Comparison of ENCODE assay signal across 8 mouse cellular contexts in genomic region chr7:28780067-28780658, GRCm38 (mm10). TPM values are rescaled to one million over a fixed set of nuclear protein-coding genes. Genes with fewer than 3 reads are reported as not detected.
A peak's percentile ranks its signal among the peaks of the same experiment; 100 is the strongest.
DNase-seq lines count a peak whose midpoint lies in the region; ATAC-seq and TF ChIP-seq lines count a peak whose summit lies in the region.

No protein-coding gene starts in this region.

- ATAC-seq in activated CD4-positive, CD25-positive, alpha-beta regulatory T cell, adult 4 months, result peak; percentile 21

- 30% methylated on average over 6 of the region's 6 CpGs for WGBS in macrophage (ENCODE audit: missing documents)

- peak overlapping the region; percentile 69 for H3K27ac ChIP-seq in left cerebral cortex, adult 2 months
- H3K27ac ChIP-seq in macrophage, result peak overlapping the region; percentile 94

- H3K4me3 ChIP-seq in left cerebral cortex, adult 2 months, result no peak overlapping the region
- H3K4me3 ChIP-seq in macrophage (ENCODE audit: inconsistent target), result no peak overlapping the region

- peak; percentile 78 for TF ChIP-seq CTCF in left cerebral cortex, adult 2 months (IDR thresholded peaks at IDR 0.05)

- intact Hi-C loops in left cerebral cortex, adult 2 months (cut with DNase I), result loop anchor here (1.0 kb wide), 1 partner anchor 87 kb away; no protein-coding TSS in a partner anchor

- DNase-seq in cerebellum, postnatal 36 days, result peak; percentile 91 to 95
- DNase-seq in gastrocnemius, adult 18-20 months (ENCODE audit: low spot score), result peak; percentile 92
- DNase-seq in hindlimb bud, embryonic 11.5 days (ENCODE audit: extremely low spot score, low read depth, low spot score), result peak; percentile 81
- peak; percentile 81 to 90 for DNase-seq in left cerebral cortex, adult 2 months (ENCODE audit: extremely low spot score in 1 of 2, low spot score in 2 of 2)
- peak; percentile 93 to 94 for DNase-seq in right cerebral cortex, adult 2 months (ENCODE audit: low spot score in 2 of 2)
- peak; percentile 66 for DNase-seq in urinary bladder, postnatal 10 days (ENCODE audit: low spot score)

- peaks cover 9% of the 10 kb centered on the region; the same call in 1 of the 2 replicates for H3K79me2 ChIP-seq in macrophage (ENCODE audit: inconsistent target)

- H3K36me3 ChIP-seq in macrophage (ENCODE audit: inconsistent target), result peaks cover 57% of the 10 kb centered on the region

RNA-seq across cellular contexts. Expression of gene Rinl, which starts 8.6 kb away (rescaled TPM):
- polyA plus RNA-seq in activated CD4-positive, CD25-positive, alpha-beta regulatory T cell, adult 4 months (2017; shearing (Covaris generic)), result 100 to 1,000 TPM; 199 to 272 TPM
- under 1 TPM; 0.45 to 0.46 TPM for total RNA-seq in gastrocnemius, adult 18-20 months (2021)
- 1 to 10 TPM; 2.7 to 3.1 TPM for total RNA-seq in left cerebral cortex, adult 2 months (2021)
- 10 to 100 TPM in 22 of 26 experiments, 1 to 10 TPM in 4; 4.4 to 22.1 (median 13.1) TPM for total RNA-seq in macrophage (2018; cell fraction: chromatin; rRNA removed)
- 10 to 100 TPM; 15.4 to 44.6 (median 31.6) TPM for total RNA-seq in macrophage (2018; cell fraction: cytosol; rRNA removed)
- total RNA-seq in macrophage (2018; cell fraction: nucleus; rRNA removed), result 10 to 100 TPM in 22 of 26 experiments, 1 to 10 TPM in 4; 6.3 to 33.1 (median 14.6) TPM
- 21.6 to 44.7 TPM (median 44.4 TPM) in 3 replicates for polyA plus RNA-seq in macrophage (2018)

RNA-seq across cellular contexts. Expression of gene Nfkbib, which starts 12.9 kb away (rescaled TPM):
- polyA plus RNA-seq in activated CD4-positive, CD25-positive, alpha-beta regulatory T cell, adult 4 months (2017; shearing (Covaris generic)), result 10 to 100 TPM; 56.4 to 78.9 TPM
- total RNA-seq in gastrocnemius, adult 18-20 months (2021), result 10 to 100 TPM; 33.2 to 34.9 TPM
- total RNA-seq in left cerebral cortex, adult 2 months (2021), result 10 to 100 TPM; 34.8 to 36.8 TPM
- 100 to 1,000 TPM in 12 of 26 experiments, 10 to 100 TPM in 13, 1 to 10 TPM in 1; 9.8 to 313 (median 82.3) TPM for total RNA-seq in macrophage (2018; cell fraction: chromatin; rRNA removed)
- 100 to 1,000 TPM in 10 of 26 experiments, 10 to 100 TPM in 16; 32.6 to 299 (median 76.2) TPM for total RNA-seq in macrophage (2018; cell fraction: cytosol; rRNA removed)
- total RNA-seq in macrophage (2018; cell fraction: nucleus; rRNA removed), result 100 to 1,000 TPM in 16 of 26 experiments, 10 to 100 TPM in 10; 16.4 to 301 (median 129) TPM
- 29.5 to 40.8 TPM (median 37.9 TPM) in 3 replicates for polyA plus RNA-seq in macrophage (2018)

RNA-seq across cellular contexts. Expression of gene Sirt2, which starts 13.6 kb away (rescaled TPM):
- polyA plus RNA-seq in activated CD4-positive, CD25-positive, alpha-beta regulatory T cell, adult 4 months (2017; shearing (Covaris generic)), result 100 to 1,000 TPM in 1 of 2 experiments, 10 to 100 TPM in 1; 82.3 to 103 TPM
- 10 to 100 TPM; 95.9 to 98.2 TPM for total RNA-seq in gastrocnemius, adult 18-20 months (2021)
- 100 to 1,000 TPM; 119 to 122 TPM for total RNA-seq in left cerebral cortex, adult 2 months (2021)
- total RNA-seq in macrophage (2018; cell fraction: chromatin; rRNA removed), result 100 to 1,000 TPM; 134 to 393 (median 201) TPM
- total RNA-seq in macrophage (2018; cell fraction: cytosol; rRNA removed), result 100 to 1,000 TPM; 106 to 194 (median 140) TPM
- total RNA-seq in macrophage (2018; cell fraction: nucleus; rRNA removed), result 100 to 1,000 TPM in 21 of 26 experiments, 10 to 100 TPM in 5; 66.8 to 249 (median 138) TPM
- 103 to 230 TPM (median 168 TPM) in 3 replicates for polyA plus RNA-seq in macrophage (2018)

RNA-seq across cellular contexts. Expression of gene Ccer2, which starts 24.2 kb away (rescaled TPM):
- not detected for polyA plus RNA-seq in activated CD4-positive, CD25-positive, alpha-beta regulatory T cell, adult 4 months (2017; shearing (Covaris generic))
- total RNA-seq in gastrocnemius, adult 18-20 months (2021), result not detected
- 1 to 10 TPM; 1.0 to 1.9 TPM for total RNA-seq in left cerebral cortex, adult 2 months (2021)
- total RNA-seq in macrophage (2018; cell fraction: chromatin; rRNA removed), result not detected
- total RNA-seq in macrophage (2018; cell fraction: cytosol; rRNA removed), result under 1 TPM in 1 of 26 experiments, not detected in 25; 0.10 TPM
- not detected for total RNA-seq in macrophage (2018; cell fraction: nucleus; rRNA removed)
- polyA plus RNA-seq in macrophage (2018), result not detected in 3 replicates

RNA-seq across cellular contexts. Expression of gene Hnrnpl, which starts 28.2 kb away (rescaled TPM):
- 100 to 1,000 TPM; 153 to 344 TPM for polyA plus RNA-seq in activated CD4-positive, CD25-positive, alpha-beta regulatory T cell, adult 4 months (2017; shearing (Covaris generic))
- total RNA-seq in gastrocnemius, adult 18-20 months (2021), result 100 to 1,000 TPM; 110 to 131 TPM
- total RNA-seq in left cerebral cortex, adult 2 months (2021), result 100 to 1,000 TPM; 434 to 438 TPM
- total RNA-seq in macrophage (2018; cell fraction: chromatin; rRNA removed), result 100 to 1,000 TPM; 297 to 958 (median 624) TPM
- 100 to 1,000 TPM; 170 to 374 (median 257) TPM for total RNA-seq in macrophage (2018; cell fraction: cytosol; rRNA removed)
- 100 to 1,000 TPM; 244 to 752 (median 371) TPM for total RNA-seq in macrophage (2018; cell fraction: nucleus; rRNA removed)
- polyA plus RNA-seq in macrophage (2018), result 170 to 242 TPM (median 175 TPM) in 3 replicates
